Mouse (Mus musculus) olfactory bulb, adult 2 months (tissue): ENCODE data around the gene Tspan5. TPM values are rescaled to one million over a fixed set of nuclear protein-coding genes. Genes with fewer than 3 reads are reported as not detected.
A peak's percentile ranks its signal among the peaks of the same experiment; 100 is the strongest.

Source experiments
- H3K27ac ChIP-seq: fragments of 200-500 bp; 2 replicates; pipeline ENCODE4 v1.5.1; 2012; ENCODE audit warnings: low read depth, low read length; ENCODE audit not compliant: insufficient read depth
- H3K4me1 ChIP-seq: fragments of 200-500 bp; 2 replicates; pipeline ENCODE4 v1.6.1; 2012; ENCODE audit warnings: low read length; ENCODE audit not compliant: control insufficient read depth, insufficient read depth
- H3K4me3 ChIP-seq: fragments of 200-500 bp; 2 replicates; pipeline ENCODE4 v1.5.1; 2012; ENCODE audit warnings: mild to moderate bottlenecking, low read depth, low read length, moderate library complexity; ENCODE audit not compliant: insufficient read depth
- CTCF ChIP-seq: fragments of 200-500 bp; IDR thresholded peaks from 2 replicates; pipeline ENCODE4 v1.5.1; 2012; ENCODE audit warnings: low read depth, mild to moderate bottlenecking, low read length, moderate library complexity; ENCODE audit not compliant: insufficient read depth
- POLR2A ChIP-seq: fragments of 200-500 bp; IDR thresholded peaks from 2 replicates; pipeline ENCODE4 v1.6.1; 2012; ENCODE audit warnings: mild to moderate bottlenecking, low read depth, low read length, moderate library complexity; ENCODE audit not compliant: insufficient read depth
- WGBS: fragments of 180-500 bp; shearing (Covaris S2); methylation state at CpG from one replicate; pipeline ENCODE4 v1.1.7; 2018; 5-methylcytosine and 5-hydroxymethylcytosine counted together
- polyA plus RNA-seq: library from polyadenylated mRNA; stranded (reverse); fragments of >200 nt; gene quantifications from 2 replicates; pipeline ENCODE4 v1.2.4, GENCODE M21; 2012; ENCODE audit warnings: low replicate concordance; ENCODE audit not compliant: missing spikeins, insufficient read depth, insufficient read length

The Tspan5 gene
- polyA plus RNA-seq, 1 experiment: not detected

DNA sequence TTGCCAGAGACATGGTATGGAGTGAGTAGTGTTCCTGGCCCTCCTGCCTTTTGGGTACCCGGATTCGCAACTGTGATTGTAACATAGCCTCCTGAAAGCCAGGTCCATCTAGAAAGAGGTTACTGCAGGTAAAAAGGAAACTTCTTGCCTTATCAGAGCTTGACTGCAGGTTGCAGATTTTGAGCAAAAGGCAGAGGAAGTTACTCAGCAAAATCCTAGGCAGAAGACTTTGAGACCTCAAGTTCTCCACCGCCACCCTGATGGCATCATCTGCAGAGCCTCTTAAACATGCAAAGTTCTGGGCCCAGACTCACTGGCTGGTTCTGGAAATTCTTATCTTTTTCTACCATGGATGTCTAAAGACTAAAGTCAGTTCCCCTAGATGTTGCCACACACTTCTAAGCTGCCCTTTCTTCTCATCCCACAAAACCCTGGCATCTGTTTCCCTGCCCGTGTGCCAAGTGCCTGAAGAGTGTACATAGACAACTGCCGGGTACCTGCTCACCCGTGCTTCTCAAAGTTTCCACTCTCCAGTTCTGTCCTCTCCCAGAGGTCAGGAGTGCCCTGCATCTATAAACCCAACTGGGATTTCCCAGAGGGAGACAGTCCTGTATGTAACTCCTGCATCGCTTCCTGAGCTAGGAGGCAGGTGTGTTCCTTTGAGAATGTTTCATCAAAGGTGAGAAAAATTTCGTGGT is 1.0 kb upstream of the Tspan5 start:
- no peak overlapping the region for H3K27ac ChIP-seq
- H3K4me1 ChIP-seq: peaks cover 10% of the 10 kb centered on the region
- WGBS: 78% methylated on average over 8 of the region's 8 CpGs
- H3K4me3 ChIP-seq: no peak overlapping the region
- TF ChIP-seq POLR2A (no peak), CTCF (no peak)

DNA sequence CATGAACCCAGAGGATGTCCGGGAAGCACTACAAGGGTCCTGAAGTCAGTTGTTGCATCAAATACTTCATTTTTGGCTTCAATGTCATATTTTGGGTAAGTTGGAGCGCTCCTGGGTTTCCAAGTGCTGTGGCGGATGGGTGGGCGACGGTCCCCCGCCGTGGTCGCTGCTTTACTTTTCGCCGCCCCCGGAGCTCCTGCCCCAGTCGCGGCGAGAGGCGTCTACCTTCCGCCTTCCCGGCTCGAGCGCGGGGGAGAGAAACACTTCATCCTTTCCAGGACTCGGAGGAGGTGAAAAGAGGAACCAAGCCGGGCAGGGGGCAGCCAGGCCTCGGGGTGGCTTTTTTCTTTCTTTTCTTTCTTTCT is 553 bp downstream of the Tspan5 start:
- H3K4me3 ChIP-seq: peak overlapping the region; percentile 78
- under 1% methylated on average over 23 of the region's 23 CpGs for WGBS
- TF ChIP-seq CTCF (no peak), POLR2A (no peak)

DNA sequence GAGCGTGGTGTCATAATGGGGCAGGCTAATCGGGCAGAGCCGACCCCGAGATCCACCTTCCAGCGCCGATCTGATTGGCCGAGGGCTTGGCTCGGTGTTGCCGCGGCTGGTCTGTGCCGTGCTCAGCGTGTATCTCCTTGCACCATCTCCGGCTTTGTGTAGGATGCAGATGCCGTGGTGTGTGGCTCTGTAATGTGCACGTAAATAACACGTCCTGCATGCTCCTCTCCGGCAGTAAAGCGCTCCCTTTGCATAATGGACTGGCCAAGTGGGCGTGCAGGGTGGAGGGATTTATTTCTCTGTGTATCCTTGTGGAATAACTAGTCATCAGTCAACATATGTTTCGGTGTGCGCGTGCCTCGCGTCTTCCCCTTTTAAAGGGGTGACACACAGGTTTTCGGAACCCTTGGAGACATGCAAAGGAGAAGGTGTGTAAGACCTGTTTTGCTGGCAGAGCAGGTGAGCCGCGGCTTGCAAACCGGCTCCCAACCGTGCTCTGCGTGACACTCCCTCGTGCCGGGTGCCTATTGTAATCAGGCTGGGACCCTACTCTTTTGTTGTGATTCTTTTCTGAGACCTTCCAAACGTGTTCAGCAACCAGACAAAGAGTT is 1.2 kb downstream of the Tspan5 start:
- WGBS: under 1% methylated on average over 33 of the region's 33 CpGs
- TF ChIP-seq CTCF (no peak), POLR2A (no peak; the same call in none of the 2 replicates)

More for the DNA sequence above, 553 bp downstream of the Tspan5 start:
- Histone ChIP-seq H3K27ac (peak overlapping the region; percentile 54), H3K4me1 (peaks cover 14% of the 10 kb centered on the region)

DNA sequence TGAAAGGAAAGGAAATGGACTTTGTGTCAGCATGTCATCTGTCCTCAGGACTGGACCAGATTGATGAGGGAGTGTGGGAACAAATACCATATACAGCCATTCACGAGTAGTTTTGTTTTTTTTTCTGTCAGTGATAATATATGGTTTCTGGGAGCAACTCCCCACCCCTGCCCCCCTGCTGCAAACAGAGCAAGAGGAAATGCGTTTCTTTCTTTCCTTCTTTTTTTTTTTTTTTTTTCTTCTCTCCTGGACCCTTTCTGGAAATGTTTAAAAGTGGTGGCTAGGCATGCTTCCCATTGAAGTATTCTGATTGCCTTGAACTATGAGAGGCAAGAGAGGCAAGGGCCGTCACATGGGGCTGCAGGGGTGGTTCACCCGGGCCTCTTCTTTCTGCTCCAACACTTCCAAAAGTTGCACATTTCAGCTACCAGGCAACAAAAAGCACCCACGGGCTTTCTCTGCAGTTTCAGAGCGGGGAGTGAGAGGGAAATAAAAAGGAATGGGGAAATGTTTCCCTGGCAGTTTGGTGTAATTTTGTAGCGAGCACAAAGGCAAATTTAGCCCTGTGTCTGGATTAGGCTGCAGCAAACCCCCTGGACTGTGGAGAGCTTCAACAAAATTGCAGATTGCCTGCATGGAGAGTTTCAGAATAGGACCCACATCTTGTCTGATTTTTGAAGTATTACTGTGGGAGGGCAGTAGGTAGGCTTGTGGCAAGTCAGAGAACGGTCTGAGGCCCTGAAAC is 2.2 kb downstream of the Tspan5 start:
- peak overlapping the region; percentile 84 for H3K27ac ChIP-seq
- H3K4me1 ChIP-seq: peaks cover 14% of the 10 kb centered on the region
- 12% methylated on average over 8 of the region's 8 CpGs for WGBS
- H3K4me3 ChIP-seq: peak overlapping the region; percentile 34
- no peak for TF ChIP-seq CTCF
- no peak for TF ChIP-seq POLR2A

More for the DNA sequence above, 1.2 kb downstream of the Tspan5 start:
- Histone ChIP-seq H3K27ac (peak overlapping the region; percentile 84), H3K4me3 (peak overlapping the region; percentile 78), H3K4me1 (peaks cover 14% of the 10 kb centered on the region)

DNA sequence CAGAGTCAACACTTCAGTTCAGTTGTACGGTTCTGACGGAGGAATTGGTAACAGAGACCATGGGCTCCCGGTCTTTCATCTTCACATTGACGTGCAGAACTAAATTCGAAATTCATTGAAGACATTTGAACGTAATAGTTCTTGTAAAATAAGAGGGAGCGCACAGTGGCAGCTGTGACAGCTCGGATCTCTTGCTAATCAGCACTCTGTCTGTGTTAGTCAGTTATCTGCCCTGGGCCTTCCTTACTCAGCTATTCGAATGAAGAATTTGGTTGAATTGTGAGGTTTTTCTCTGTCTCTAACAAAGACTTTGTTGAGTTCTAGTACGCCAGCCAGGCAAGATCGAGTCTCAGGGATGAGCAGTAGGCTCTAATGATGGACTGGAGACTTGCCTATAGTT is 3.1 kb downstream of the Tspan5 start:
- peaks cover 20% of the 10 kb centered on the region for H3K4me1 ChIP-seq
- 41% methylated on average over 11 of the region's 11 CpGs for WGBS

DNA sequence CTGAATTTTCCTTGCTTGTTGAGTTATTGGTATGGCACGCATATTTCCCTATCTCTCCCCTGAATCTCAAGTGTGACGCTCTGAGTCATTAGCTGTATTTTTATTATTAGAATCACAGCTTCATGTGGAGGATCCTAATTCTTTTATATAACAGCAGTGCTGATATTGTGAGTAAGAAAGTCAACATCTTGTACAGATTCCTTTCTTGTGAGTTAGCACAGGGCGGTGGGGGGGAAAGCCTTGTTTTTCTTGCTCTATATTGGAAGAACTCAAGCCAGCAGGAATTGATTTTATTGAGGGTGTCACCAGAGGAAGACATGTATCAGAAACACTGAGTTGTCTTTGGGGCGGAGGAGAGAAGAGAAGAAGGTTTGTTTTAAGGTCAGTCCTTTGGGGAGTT is 3.6 kb downstream of the Tspan5 start:
- Histone ChIP-seq H3K4me3 (no peak overlapping the region), H3K4me1 (peaks cover 21% of the 10 kb centered on the region), H3K27ac (peak overlapping the region; percentile 57)
- 40% methylated on average over 4 of the region's 4 CpGs for WGBS
- TF ChIP-seq POLR2A (no peak), CTCF (no peak)

More for the DNA sequence above, 3.1 kb downstream of the Tspan5 start:
- no peak for TF ChIP-seq POLR2A
- no peak for TF ChIP-seq CTCF
- H3K4me3 ChIP-seq: peak overlapping the region; percentile 34
- H3K27ac ChIP-seq: peak overlapping the region; percentile 71

DNA sequence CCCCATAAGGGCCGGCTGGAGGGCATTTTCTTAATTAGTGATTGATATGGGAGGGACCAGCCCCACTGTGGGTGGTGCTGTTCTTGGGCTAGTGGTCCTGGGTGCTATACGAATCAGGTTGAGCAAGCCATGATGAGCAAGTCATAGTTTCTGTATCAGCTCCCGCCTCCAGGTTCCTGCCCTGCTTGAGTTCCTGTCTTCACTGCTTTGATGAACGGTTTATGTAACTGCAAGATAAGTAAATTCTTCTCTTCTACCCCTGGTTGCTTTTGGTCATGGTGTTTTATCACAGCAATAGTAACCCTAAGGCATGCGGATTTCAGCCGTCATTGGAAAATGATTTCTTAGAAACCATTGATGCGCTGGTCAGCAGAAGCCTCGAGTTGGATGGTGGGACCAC is 4.6 kb downstream of the Tspan5 start:
- H3K27ac ChIP-seq: peak overlapping the region; percentile 57
- peaks cover 19% of the 10 kb centered on the region for H3K4me1 ChIP-seq
- 79% methylated on average over 8 of the region's 8 CpGs for WGBS
- TF ChIP-seq POLR2A: no peak
- no peak for TF ChIP-seq CTCF
- H3K4me3 ChIP-seq: no peak overlapping the region

DNA sequence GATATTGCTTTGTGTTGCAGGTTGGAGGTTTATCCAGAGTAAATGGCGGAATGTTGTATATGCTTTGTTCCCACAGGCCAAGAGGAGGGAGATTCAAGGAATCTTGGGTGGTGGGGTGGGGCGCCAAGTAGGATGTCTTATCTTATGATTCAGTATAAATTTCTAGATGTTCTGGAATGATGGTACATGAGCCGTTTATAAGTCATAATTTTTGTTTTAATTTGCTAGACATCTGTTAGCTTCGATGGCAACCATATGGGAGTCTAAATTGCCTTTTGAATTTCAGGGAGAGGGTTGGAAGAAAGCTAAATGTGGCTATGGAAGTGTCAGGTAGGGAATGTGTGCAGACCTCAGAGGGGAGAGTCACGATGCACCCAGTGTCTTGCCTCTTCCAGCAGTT is 5.0 kb downstream of the Tspan5 start:
- WGBS: 87% methylated on average over 5 of the region's 5 CpGs
- H3K27ac ChIP-seq: 0 out of 2 replicates have a peak overlapping the region, but pooled peaks have one; percentile 57
- no peak overlapping the region for H3K4me3 ChIP-seq
- H3K4me1 ChIP-seq: peaks cover 17% of the 10 kb centered on the region
- no peak for TF ChIP-seq CTCF
- TF ChIP-seq POLR2A: no peak

DNA sequence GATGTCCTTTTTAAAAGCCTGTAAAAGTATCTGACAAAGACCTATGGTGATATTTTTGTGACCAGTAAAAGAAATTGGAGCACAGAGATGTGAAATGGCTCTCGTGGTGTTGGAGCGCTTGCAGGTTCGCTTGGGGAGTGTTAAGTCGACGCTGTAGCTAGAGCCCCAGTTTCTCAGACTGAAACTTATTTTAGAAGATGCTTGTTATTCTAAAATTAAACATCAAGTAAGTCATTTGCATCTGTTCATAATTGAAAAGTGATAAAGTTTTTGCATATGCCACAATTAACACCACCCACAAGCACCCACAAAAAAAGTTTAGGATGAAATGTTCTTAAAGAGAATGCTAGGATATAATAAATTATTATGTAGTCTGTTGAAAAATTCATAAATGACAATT is 6.0 kb downstream of the Tspan5 start:
- H3K27ac ChIP-seq: no peak overlapping the region
- no peak overlapping the region for H3K4me3 ChIP-seq
- no peak for TF ChIP-seq POLR2A
- no peak for TF ChIP-seq CTCF
- H3K4me1 ChIP-seq: peaks cover 25% of the 10 kb centered on the region
- 70% methylated on average over 5 of the region's 5 CpGs for WGBS
